Mouse (Mus musculus): ENCODE results near the gene Adss.

GRCm38 (mm10) chr1:177716448-177716847 is 79.9 kb downstream of the Adss start:
- TF ChIP-seq CTCF (IDR thresholded peaks at IDR 0.05) (no peak), EP300 (IDR thresholded peaks at IDR 0.05) (no peak)

Data from lung, postnatal 0 days (tissue).